Mouse (Mus musculus) c-Kit-positive CD71-negative TER-119-negative erythroid progenitor cells, embryonic 14.5 days (primary cell): Measurements from ENCODE around the gene Ccdc38.
A peak's percentile ranks its signal among the peaks of the same experiment; 100 is the strongest.

Source experiments
- DNase-seq: peaks from one replicate; pipeline ENCODE4 v3.0.0-alpha.2; 2013; ENCODE audit warnings: low read depth

Ccdc38 gene

DNA sequence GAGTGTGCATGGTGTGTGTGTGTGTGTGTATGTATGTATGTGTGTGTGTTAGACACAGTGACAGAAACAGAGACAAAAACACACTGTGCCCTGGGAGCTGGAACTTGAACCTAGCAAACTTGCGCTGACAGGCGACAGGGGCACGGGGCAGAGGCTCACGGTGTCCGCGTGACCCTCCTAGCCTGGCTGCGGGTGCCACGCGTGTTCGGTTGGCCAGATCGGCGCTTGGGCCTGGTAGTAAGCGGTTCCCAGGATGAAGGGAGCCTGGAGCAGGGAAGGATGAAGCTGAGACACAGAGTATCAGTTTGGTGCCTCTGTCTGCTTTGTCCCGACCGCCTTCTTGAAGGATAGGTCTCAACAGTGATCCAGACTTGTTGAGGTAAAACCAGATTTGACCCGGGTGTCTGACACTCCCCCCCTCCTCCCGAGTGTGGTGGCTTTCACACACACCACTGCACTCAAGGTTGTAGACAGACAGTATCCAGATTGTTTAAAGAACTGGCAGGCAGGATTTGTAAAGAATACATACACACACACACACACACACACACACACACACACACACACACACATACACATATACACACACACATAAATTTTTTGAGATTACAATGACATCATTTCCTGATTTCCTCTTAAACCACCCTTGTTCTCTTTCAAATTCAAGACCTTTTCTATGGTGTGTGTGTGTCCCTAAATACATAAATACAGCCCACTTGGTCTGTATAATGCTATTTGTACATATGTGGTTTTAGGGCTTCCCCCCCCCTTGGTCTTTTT lies at the start of gene Ccdc38:
Ccdc38 (plus strand) TSS at position 202 of the 780 bp plus-strand sequence.
- DNase-seq, result no peak

DNA sequence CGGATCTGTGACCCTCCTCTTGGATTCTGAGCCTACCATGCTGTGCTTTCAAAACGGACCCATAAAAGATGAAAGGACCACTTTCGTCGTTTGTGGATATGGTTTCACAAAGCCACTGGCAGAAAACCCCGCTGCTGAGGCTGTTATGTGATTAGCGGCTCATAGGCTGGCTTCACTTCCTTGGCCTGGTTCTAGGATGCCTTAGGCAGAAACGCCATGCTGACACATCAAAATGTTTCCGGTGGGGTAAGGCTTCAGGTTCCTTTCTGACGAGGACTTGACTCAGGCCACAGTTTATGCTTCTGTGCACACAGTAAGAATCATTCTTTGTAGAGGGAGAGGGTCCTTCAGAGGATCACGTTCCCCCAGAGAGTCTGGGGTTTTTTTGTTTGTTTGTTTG lies 39.6 kb upstream of the Ccdc38 start:
- no peak for DNase-seq

DNA sequence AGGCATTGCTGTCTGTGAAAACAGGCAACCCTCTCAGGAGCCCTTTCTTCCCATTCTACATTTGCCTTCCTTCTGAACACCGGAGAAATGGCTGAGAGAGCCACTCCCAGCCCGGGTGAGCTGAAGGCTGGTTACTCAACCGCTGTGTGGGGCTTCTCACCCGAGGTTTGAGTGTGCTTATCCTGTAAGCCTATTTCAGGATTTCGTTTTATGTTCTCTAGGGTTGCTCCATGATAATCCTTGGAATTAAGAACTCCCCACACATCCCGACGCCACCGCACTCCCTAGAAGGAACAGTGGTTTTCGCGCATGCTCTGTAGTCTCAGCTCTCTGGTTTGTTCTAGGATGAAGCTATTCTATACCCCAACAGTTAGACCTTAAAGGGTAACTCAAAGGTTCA lies 39.1 kb upstream of the Ccdc38 start:
- no peak for DNase-seq

DNA sequence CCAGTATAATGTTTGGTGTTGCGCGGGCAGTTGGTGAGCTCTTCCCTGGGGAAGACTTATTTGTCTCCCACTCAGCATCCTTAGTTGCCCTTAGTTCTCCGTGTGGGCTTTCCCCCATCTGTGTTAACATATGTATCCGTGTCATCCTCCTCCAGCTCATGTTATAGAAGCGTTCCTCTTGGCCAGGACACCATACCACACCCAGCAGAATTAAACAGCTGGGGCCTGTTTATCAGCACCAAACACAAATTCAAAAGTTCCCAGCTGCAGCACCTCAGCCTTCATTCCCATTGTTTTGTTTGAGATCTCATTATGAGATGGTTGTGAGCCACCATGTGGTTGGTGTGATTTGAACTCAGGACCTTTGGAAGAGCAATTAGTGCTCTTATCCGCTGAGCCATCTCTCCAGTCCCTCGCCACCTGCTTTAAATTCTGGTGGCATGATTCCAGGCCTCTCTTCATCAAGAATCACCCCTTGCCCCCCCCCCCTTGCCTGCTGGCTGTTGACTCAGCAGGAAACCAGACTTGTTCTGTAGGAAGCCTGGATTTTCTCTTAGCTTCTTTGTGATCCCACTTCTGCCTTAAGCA lies 32.0 kb upstream of the Ccdc38 start:
- no peak for DNase-seq

DNA sequence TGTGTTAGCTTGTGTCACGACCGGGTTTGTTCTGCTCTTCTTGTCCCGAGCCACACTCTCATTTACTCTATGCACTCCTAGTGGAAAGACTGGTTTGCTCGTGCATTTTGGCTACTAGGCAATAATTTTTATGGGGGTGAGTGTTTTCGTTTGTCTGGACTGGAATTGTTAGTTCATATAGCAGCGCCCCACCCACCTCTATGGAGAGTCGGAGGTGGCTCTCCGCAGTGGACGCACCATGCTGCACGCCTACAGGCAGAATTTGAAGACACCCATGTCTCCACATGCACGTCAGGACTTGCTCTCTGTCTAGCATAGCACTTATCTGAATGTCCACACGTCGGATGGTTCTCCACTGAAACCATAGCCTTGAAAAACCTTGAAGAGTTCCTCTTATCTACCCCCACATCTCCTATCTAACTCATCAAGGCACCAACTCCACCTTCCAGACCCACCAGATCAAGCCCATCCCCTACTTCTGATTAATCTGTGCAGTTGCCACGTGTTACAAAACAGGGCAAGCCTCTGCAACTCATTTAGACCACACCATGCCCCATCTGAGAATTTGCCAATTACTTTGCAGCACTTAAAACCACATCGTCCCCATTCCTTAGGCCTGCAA lies 30.8 kb upstream of the Ccdc38 start:
- no peak for DNase-seq

DNA sequence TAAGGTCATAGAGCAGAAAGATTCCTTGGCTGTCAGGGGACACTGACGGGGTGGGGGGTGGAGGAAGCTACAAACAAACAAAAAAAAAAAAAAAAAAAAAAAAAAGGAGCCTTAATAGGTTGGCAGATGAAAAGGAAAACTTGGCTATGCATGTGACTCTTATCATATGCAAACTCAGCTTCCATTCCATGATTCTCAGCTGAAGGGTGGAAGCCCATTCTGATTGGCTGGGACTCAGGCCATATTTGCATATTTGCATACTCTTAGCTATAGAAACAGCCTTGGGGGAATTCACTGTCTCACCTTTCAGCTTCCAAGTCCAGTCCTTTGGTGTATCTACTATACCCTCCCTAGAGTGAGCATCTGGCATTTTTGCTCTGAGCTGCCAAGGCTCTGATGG lies 25.0 kb upstream of the Ccdc38 start:
- no peak for DNase-seq

DNA sequence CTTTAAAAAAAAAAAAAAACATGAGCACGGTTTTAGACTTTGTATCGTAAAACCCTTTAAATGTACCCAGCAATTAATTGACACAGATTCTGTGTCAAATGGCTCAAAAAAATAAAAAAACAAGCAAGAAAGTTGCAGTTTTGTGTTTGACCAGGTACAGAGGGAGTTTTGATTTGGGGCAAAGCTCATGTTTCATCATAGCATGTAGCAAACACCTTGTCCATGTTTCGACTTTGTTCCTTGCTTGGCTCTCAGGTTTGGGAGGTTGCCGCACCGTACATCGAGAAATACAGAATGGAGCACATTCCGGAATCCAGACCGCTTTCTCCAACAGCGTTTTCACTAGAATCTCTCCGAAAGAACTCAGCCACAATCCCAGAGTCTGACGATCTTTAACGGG lies 24.5 kb upstream of the Ccdc38 start:
- DNase-seq, result no peak

DNA sequence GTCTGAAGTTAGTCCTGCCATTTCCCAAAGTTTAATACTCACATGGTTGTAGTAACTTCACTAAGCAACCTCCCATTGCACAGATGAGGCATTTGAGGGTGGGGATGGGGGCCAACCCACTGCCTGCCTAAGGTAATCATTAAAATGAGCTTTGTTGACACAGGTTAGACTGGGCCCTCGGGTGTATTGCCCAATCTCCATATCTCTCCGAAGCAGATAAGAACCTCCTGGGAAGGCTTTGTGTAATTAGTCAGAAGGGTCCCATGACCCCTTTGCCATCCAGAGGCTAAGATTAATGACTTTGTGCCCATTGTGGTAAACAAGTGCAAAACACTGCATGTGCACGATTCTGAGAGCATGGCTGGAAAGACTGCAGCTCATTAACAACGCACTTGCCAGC lies 22.7 kb upstream of the Ccdc38 start:
- DNase-seq, result no peak

DNA sequence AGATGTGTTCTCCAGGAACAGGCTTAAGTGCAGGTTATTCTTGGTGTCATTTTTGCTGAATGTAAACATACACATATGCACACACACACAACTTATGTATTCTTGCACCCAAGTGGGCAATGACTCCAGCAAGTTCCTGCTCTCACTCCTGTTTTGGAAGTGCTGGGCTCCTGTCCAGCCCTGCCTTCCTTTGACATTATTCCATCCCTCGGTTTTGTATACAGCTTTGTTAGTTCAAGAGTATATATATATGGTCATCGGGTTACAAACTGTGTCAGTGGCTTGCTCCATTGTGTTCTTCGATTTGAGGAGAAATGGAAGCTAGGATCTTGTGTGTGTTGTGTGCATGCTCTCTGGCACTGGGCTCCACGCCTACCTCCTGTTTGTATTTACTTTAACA lies 22.2 kb upstream of the Ccdc38 start:
- DNase-seq, result no peak

DNA sequence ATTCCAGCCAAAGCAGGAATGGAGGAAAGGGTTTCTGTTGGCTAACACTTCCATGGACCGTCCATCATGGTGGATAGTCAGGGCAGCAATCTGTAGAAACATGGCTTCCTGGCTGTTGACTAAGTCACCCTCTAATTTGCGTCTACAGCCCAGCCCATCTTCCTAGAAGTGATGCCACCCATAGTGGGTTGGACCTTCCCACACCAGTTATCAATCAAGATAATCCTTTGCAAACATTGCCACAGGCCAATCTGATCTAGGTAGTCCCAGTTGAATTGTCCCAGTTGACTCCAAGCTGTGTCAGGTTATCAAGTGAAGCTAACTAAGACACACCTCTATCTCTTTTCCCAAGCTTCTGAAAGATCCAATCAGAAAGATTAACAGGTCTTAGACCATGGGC lies 21.8 kb upstream of the Ccdc38 start:
- DNase-seq, result no peak

DNA sequence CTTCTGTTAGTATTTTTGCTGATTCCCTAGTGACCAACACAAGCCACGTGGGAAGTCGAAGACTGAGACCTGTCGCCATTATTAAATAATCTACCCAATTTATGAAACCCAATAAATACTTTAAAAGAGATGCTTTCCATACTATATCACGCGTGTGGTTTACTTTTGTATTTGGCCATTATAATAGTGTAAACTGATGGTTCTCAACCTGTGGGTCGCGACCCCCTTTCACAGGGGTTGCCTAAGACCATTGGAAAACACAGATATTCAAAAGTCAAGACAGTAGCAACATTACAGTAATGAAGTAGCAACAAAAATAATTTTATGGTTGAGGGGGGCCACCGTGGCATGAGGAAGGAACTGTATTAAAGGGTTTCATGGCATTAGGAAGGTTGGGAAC lies 21.3 kb upstream of the Ccdc38 start:
- no peak for DNase-seq

DNA sequence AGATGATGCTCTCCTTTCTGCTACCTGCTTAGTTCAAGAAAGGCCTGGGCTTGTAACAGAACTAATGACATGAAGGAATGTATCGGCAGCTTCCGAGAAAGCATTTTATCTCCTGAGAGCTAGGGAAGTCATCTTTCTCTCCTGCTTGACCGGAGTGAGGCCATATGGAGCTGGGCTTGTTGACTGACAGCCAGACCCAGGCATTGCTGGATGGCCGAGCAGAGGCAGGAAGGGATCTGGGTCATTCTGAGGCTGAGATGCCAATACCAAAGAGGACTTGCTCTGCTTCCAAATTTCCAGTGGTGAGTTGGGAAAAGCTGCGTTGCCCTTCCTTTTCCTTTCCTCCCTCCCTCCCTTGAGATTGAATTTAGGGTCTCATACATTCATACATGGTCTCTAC lies 20.7 kb upstream of the Ccdc38 start:
- DNase-seq, result no peak

DNA sequence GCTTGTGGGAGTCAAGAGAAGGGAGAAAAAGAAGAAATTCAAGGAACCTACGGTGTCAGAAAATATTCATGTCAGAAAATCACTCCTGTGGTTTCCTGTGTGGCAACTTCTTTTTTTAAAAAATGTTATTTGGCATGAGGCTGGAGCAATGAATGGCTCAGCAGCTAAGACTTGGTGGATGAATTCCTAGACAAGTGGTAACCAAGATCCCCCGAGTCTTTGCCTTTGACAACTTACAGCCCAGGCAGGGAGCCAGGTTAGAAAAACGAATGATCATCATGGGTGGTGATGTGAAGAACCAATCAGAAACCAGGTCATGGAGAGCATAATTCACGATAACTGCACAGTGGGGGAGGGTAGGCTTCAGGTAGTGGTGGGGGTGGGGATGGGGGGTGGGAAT lies 19.4 kb upstream of the Ccdc38 start:
- no peak for DNase-seq

DNA sequence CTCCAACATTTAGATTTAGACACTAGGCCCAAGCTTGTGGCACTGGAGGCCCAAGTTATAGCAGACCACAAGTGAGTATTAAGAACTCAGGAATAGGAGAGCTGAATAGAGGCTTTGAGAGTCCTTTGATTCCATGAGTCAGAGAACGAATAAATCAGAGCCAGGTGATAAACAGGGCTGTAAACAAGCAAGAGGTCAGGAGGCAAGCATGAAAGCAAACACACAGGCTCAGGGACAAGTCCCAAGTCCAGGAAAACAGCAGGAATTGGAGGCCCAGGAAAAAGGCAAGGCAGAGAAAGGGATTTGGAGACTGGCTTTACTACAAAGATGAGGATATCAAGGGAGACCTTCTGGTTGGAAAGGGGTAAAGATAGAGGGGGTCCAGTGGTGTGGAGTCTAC lies 15.1 kb upstream of the Ccdc38 start:
- DNase-seq, result no peak

DNA sequence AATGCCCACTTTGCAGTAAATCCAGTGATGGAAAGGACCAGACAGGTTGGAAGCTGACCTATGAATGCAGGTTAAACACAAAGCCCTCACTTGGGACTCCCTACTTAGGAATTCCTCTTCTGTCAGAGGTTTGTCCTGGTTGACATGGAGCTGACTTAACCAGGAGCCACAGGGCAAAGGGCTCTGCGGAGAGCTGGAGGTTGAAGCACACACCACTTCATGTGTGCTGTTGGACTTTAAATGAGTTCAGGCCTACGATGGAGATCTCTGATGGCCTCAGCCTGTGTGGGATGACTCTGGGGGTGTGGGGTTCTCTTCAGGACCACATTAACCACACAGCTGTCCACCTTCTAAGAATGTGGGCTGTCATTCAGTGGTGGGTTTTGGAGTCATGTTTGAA lies 2.1 kb upstream of the Ccdc38 start:
- no peak for DNase-seq

DNA sequence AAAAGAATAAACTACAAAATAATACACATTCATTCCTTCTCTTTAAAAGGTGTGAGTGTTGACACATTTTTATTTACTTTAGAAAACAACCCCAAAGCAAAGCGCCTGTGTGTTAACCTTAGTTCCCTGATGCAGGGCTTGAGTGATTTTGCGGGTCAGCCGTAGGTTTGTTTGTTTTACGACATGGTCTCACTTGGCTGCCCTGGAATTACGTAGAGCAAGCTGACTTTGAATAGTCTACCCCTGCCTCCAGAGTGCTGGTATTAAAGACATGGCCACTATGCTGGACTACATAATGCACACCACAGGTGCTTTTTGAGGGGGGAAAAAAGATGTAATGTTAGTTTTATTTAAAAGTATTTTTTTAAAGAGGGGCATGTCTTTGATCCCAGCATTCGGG lies 1.6 kb upstream of the Ccdc38 start:
- no peak for DNase-seq

DNA sequence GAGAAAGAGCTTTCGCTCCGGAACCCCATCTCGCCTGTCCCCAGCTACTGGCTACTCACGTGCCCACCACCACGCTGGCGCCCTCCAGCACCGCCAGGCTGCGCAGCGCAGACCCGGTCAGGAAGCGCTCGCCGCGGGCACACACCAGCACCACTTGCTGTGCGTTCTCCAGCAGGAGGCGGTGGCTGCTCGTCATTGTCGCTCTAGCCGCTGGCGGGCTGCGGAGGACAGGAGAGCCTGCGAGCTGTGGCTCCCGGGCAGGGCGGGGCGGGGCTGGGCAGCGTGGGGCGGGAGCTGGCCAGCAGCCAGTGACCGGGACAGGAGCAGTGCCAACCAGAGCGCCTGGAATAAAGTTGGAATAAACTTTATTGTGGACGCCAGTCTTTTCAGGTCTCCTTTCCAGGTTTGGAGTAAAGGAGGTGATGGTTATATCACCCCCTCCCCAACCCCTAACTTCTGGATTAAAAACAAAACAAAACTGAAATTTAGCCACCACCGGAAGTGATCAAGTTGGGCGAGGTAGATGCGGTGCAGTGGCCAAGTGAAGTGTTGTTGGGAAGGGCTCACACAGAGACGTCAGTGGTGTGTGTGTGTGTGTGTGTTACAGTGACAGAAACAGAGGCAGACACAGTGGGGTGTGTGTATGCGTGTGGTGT lies 529 bp upstream of the Ccdc38 start, which contains the start of gene Amdhd1:
Amdhd1 (minus strand) TSS at position 259 of the 656 bp plus-strand sequence.
- DNase-seq, result peak; percentile 70

DNA sequence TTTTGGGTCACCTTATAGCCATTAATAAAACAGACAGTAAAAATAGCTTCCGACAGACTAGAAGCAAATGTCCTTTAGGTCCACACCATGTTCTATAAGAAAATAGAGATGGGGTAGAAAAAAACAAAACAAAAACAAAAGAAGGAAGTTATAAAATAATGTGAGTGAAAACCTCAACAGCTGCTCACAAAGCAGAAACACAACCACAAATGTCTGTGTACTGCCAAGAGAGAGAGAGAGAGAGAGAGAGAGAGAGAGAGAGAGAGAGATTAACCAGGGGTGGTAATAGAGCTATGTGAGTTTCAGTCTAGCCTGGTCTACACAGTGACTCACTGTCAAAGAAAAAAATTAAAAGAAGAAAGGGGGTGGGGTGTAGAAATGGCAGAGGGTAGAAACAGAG lies 1.2 kb downstream of the Ccdc38 start:
- no peak for DNase-seq

DNA sequence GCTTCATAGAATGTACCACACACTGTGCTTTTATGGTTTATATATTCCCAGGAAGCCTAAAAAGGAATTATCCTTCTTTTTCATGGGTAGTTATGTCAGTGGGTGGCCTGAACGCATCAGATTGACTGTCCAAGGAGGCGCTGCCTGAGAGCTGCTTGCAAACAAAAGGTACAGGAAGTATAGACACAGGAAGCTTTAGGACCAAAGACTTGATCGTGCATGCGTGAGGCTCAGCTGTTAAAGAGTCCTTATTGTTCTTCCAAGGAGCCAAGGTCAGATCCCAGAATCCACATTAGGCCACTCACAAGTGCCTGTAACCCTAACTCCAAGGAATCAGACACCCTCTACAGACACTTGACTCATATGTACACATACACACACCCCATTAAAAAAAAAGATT lies 1.9 kb downstream of the Ccdc38 start:
- no peak for DNase-seq

DNA sequence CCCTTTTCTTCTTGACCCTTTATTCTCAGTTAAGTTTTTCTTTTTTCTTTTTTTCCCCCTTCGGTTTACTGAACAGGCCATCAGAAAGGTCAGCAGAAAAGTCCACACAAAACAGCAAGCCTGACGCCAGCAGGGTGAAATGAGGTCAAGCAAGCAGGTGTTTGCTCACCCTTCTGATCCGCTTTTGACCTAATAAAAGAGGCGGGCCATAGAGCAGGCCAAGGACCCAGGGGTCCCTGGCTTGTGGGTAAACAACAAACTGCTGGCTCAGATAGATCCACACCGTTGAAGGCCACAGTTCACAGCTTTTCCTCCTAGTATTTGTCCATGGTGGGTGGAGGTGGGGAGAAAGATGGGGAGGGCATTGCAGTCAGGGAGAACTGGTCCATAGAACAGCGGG lies 2.7 kb downstream of the Ccdc38 start:
- DNase-seq, result no peak

DNA sequence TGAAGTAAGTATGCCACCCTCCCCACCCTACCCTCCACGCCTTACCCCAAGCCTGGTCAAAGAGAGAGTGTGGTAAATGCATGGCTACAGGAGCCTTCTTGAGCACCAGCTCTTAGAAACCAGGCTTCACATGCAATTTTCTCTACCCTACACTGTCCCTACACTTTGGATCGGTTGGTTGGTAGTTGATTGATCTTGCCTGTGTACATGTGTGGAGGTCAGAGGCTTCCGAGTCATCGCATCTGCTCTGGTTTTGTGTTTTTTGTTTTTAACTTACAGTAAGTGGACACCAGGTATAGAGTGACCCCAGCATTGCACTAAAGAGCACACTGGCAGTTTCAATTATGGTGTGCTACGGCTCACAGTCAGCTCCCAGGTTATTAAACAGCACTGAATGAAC lies 3.7 kb downstream of the Ccdc38 start:
- DNase-seq, result no peak

DNA sequence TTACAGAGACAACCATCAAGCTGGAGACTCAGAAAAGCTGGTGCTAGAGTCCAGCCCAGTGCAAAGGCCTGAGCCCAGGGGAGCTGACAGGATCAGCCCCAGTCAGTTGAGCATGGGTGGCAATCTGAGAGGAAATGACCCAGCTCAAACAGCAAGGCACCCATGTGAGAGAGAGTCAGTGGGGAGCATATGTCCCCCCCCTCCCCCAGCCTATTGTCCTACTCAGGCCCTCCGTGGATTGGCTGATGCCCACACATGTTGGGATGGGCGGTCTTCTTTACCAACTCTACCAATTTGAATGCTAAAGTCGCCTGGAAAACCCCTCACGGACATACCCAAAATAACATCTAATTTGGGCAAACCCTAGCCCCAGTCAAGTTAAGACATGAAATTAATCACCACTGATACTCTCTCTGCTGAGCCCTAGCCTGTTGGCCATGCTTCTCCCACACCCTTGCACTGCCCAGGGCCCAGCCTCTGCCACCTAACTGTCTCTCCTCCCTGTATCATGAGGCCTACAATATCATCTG lies 7.4 kb downstream of the Ccdc38 start:
- no peak for DNase-seq

DNA sequence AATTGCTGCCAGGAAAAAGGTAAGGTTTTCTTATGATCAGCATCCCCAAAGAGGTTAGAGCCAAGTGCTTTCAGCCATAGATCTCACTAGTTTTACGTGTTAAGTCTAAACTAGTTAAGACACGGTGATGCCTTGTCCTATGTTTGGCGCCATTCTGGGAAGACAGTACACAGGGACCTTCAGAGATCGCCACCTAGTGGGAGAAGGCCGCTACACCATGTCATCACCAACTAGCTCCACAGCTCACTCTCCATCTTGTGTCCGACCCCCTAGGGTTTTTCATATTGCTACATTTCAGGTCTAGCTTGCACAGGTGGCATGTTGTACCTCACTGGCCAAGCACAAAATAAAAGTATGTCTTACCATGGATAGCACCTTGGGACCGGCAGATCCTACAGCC lies 8.6 kb downstream of the Ccdc38 start:
- DNase-seq, result peak; percentile 67
